Mouse (Mus musculus): Measurements from ENCODE around the gene Efcab11. TPM values are rescaled to one million over a fixed set of nuclear protein-coding genes. Genes with fewer than 3 reads are reported as not detected.

Gene Efcab11
- polyA plus RNA-seq, 1 experiment, result 4.0 TPM

GRCm38 (mm10) chr12:99752986-99753385 lies 131.3 kb downstream of the Efcab11 start:
- no peak for TF ChIP-seq GATA1 (IDR thresholded peaks at IDR 0.05; ENCODE audit: low read length)

- TF ChIP-seq GATA1 (IDR thresholded peaks at IDR 0.05; ENCODE audit: low read length), result no peak
Measured at GRCm38 (mm10) chr12:99749391-99749790, 134.8 kb downstream of the Efcab11 start.

GRCm38 (mm10) chr12:99741631-99742030 lies 142.6 kb downstream of the Efcab11 start:
- TF ChIP-seq GATA1 (IDR thresholded peaks at IDR 0.05; ENCODE audit: low read length), result no peak

- no peak for TF ChIP-seq GATA1 (IDR thresholded peaks at IDR 0.05; ENCODE audit: low read length)
Measured at GRCm38 (mm10) chr12:99739211-99739610, 145.0 kb downstream of the Efcab11 start.

- no peak for TF ChIP-seq GATA1 (IDR thresholded peaks at IDR 0.05; ENCODE audit: low read length)
Measured at GRCm38 (mm10) chr12:99738256-99738655, 146.0 kb downstream of the Efcab11 start.

GRCm38 (mm10) chr12:99736971-99737370 lies 147.3 kb downstream of the Efcab11 start:
- no peak for TF ChIP-seq GATA1 (IDR thresholded peaks at IDR 0.05; ENCODE audit: low read length)

GRCm38 (mm10) chr12:99735172-99735571 lies 149.1 kb downstream of the Efcab11 start:
- TF ChIP-seq GATA1 (IDR thresholded peaks at IDR 0.05; ENCODE audit: low read length), result no peak

GRCm38 (mm10) chr12:99724206-99724605 lies 160.0 kb downstream of the Efcab11 start:
- no peak for TF ChIP-seq GATA1 (IDR thresholded peaks at IDR 0.05; ENCODE audit: low read length)

- TF ChIP-seq GATA1 (IDR thresholded peaks at IDR 0.05; ENCODE audit: low read length), result no peak
Measured at GRCm38 (mm10) chr12:99723791-99724190, 160.4 kb downstream of the Efcab11 start.

GRCm38 (mm10) chr12:99721318-99721717 lies 162.9 kb downstream of the Efcab11 start:
- no peak for TF ChIP-seq GATA1 (IDR thresholded peaks at IDR 0.05; ENCODE audit: low read length)

GRCm38 (mm10) chr12:99719777-99720176 lies 164.5 kb downstream of the Efcab11 start:
- no peak for TF ChIP-seq GATA1 (IDR thresholded peaks at IDR 0.05; ENCODE audit: low read length)

GRCm38 (mm10) chr12:99718161-99718560 lies 166.1 kb downstream of the Efcab11 start:
- TF ChIP-seq GATA1 (IDR thresholded peaks at IDR 0.05; ENCODE audit: low read length), result no peak

GRCm38 (mm10) chr12:99716038-99716610 lies 168.1 kb downstream of the Efcab11 start:
- no peak for TF ChIP-seq GATA1 (IDR thresholded peaks at IDR 0.05; ENCODE audit: low read length)

GRCm38 (mm10) chr12:99715129-99716037 lies 168.9 kb downstream of the Efcab11 start:
- no peak for TF ChIP-seq GATA1 (IDR thresholded peaks at IDR 0.05; ENCODE audit: low read length)

GRCm38 (mm10) chr12:99712214-99712613 lies 172.0 kb downstream of the Efcab11 start:
- TF ChIP-seq GATA1 (IDR thresholded peaks at IDR 0.05; ENCODE audit: low read length), result no peak

- TF ChIP-seq GATA1 (IDR thresholded peaks at IDR 0.05; ENCODE audit: low read length), result no peak
Measured at GRCm38 (mm10) chr12:99702248-99702647, 182.0 kb downstream of the Efcab11 start.

- no peak for TF ChIP-seq GATA1 (IDR thresholded peaks at IDR 0.05; ENCODE audit: low read length)
Measured at GRCm38 (mm10) chr12:99700380-99700779, 183.9 kb downstream of the Efcab11 start.
